ENCODE assay signal across 9 mouse cellular contexts in the genomic region with DNA sequence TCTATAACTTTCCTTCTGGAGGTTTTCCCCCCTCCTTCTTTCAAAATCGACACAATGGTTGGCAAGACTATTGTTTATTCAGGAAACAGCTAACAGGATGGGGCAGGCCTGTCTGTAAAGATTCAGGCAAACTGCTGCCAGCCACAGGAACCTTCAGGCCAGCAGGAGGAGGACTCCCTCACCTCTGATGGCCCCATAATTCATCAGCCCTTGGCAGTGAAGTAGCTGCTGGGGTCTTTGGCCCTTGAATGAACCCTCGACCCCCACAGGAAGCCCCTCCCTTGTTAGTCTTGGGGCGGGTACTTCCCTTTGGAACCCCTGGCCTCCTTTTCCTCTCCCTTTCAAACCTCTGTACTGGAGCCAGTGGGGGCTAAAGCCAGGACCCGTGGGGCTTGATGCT. TPM values are rescaled to one million over a fixed set of nuclear protein-coding genes. Genes with fewer than 3 reads are reported as not detected.
A peak's percentile ranks its signal among the peaks of the same experiment; 100 is the strongest.
DNase-seq lines count a peak whose midpoint lies in the region; ATAC-seq and TF ChIP-seq lines count a peak whose summit lies in the region.
"Had no signal": no experiment of that assay in that cellular context is flagged by ENCODE, and none has a peak within 500 bp of the region (broad histone marks: within the 10 kb centered on the region; RNA-seq: fewer than 3 reads in every experiment).

No protein-coding gene starts in this region.

- 0 out of 2 replicates have a peak, but pooled peaks have one; percentile 12 for TF ChIP-seq POLR2A in lung, adult 2 months (IDR thresholded peaks at IDR 0.05; ENCODE audit: borderline replicate concordance, extremely low read depth, low read depth, low read length)
- TF ChIP-seq POLR2A in cerebellum, adult 2 months (IDR thresholded peaks at IDR 0.05; ENCODE audit: borderline replicate concordance, insufficient read depth, low read length), result no peak

- no peaks in the 10 kb centered on the region for H3K27me3 ChIP-seq in embryonic facial prominence, embryonic 15.5 days
- H3K27me3 ChIP-seq in cerebellum, adult 2 months (ENCODE audit: control insufficient read depth, insufficient read depth, low read length), result no peaks in the 10 kb centered on the region

- TF ChIP-seq CTCF in lung, adult 2 months (IDR thresholded peaks at IDR 0.05; ENCODE audit: insufficient read depth, low read length), result no peak
- no peak for TF ChIP-seq CTCF in cerebellum, adult 2 months (IDR thresholded peaks at IDR 0.05; ENCODE audit: borderline replicate concordance, insufficient read depth, low read depth, low read length)

- H3K9me3 ChIP-seq in embryonic facial prominence, embryonic 15.5 days (replicated peaks), result no peaks in the 10 kb centered on the region

- H3K9ac ChIP-seq in embryonic facial prominence, embryonic 15.5 days, result no peak overlapping the region

- 0 out of 2 replicates have a peak, but pooled peaks have one; percentile 7 for ATAC-seq in embryonic facial prominence, embryonic 15.5 days (ENCODE audit: insufficient number of reproducible peaks, low FRiP score, low TSS enrichment, low read depth)

- H3K27ac ChIP-seq in embryonic facial prominence, embryonic 15.5 days (replicated peaks), result no peak overlapping the region; the same call in 1 of the 2 replicates
- no peak overlapping the region for H3K27ac ChIP-seq in cerebellum, adult 2 months (ENCODE audit: insufficient read depth, low read length)

- DNase-seq in adrenal gland, postnatal 10 days, result peak; percentile 49
- DNase-seq in kidney, adult 11 months, result peak; percentile 79
- peak; percentile 40 for DNase-seq in lung, adult 2 months
- DNase-seq in thymus, adult 18-20 months, result no peak
- DNase-seq in urinary bladder, adult 18-20 months (ENCODE audit: low spot score in 2 of 2), result no peak
- DNase-seq in cerebellum, adult 2 months, result no peak
- DNase-seq in right cerebral cortex, postnatal 25 days, result no peak

- H3K36me3 ChIP-seq in embryonic facial prominence, embryonic 15.5 days, result no peaks in the 10 kb centered on the region

- H3K4me3 ChIP-seq in embryonic facial prominence, embryonic 15.5 days (replicated peaks), result no peak overlapping the region
- H3K4me3 ChIP-seq in lung, adult 2 months (replicated peaks; ENCODE audit: extremely low read depth, low read depth, low read length), result no peak overlapping the region
- no peak overlapping the region for H3K4me3 ChIP-seq in cerebellum, adult 2 months (replicated peaks; ENCODE audit: insufficient read depth, low read depth, low read length)
- H3K4me3 ChIP-seq: myocyte had no signal

- H3K4me2 ChIP-seq in embryonic facial prominence, embryonic 15.5 days (replicated peaks), result no peak overlapping the region

- peaks cover 4% of the 10 kb centered on the region; the same call in 1 of the 2 replicates for H3K4me1 ChIP-seq in embryonic facial prominence, embryonic 15.5 days
- peaks cover 23% of the 10 kb centered on the region for H3K4me1 ChIP-seq in lung, adult 2 months (ENCODE audit: control insufficient read depth, insufficient read depth, low read length)
- H3K4me1 ChIP-seq in cerebellum, adult 2 months (ENCODE audit: control insufficient read depth, insufficient read depth, low read length), result no peaks in the 10 kb centered on the region

- 24% methylated on average over 4 of the region's 4 CpGs for WGBS in embryonic facial prominence, embryonic 15.5 days
- 5% methylated on average over 4 of the region's 4 CpGs for WGBS in lung, adult 2 months
- WGBS in cerebellum, adult 2 months, result 36% methylated on average over 4 of the region's 4 CpGs

RNA-seq across cellular contexts. Expression of gene Tmigd1, which starts 8.4 kb away (rescaled TPM):
- 1 to 10 TPM in 1 of 2 experiments, under 1 TPM in 1; 0.81 to 1.8 TPM for total RNA-seq in adrenal gland, postnatal 10 days (2021)
- polyA plus RNA-seq in embryonic facial prominence, embryonic 15.5 days (2015; fragmentation: Nextera tagmentation; extraction: Ambion mirVana), result 1.5 and 1.8 TPM in 2 replicates
- 0.10 and 0.39 TPM in 2 replicates for polyA plus RNA-seq in lung, adult 2 months (2012; rRNA removed)
- polyA plus RNA-seq in cerebellum, adult 2 months (2012; rRNA removed), result 0.33 TPM in 1 of 2 replicates, not detected in the other
- polyA plus RNA-seq: myocyte had no signal

RNA-seq across cellular contexts. Expression of gene Blmh, which starts 31.0 kb away (rescaled TPM):
- 10 to 100 TPM; 60.4 to 67.4 TPM for total RNA-seq in adrenal gland, postnatal 10 days (2021)
- polyA plus RNA-seq in embryonic facial prominence, embryonic 15.5 days (2015; fragmentation: Nextera tagmentation; extraction: Ambion mirVana), result 170 and 171 TPM in 2 replicates
- 10.4 and 20.1 TPM in 2 replicates for polyA plus RNA-seq in lung, adult 2 months (2012; rRNA removed)
- polyA plus RNA-seq in cerebellum, adult 2 months (2012; rRNA removed), result 42.0 and 45.9 TPM in 2 replicates

RNA-seq across cellular contexts. Expression of gene Cpd, which starts 46.8 kb away (rescaled TPM):
- total RNA-seq in adrenal gland, postnatal 10 days (2021), result 10 to 100 TPM; 46.2 to 57.9 TPM
- polyA plus RNA-seq in embryonic facial prominence, embryonic 15.5 days (2015; fragmentation: Nextera tagmentation; extraction: Ambion mirVana), result 10.8 and 11.5 TPM in 2 replicates
- polyA plus RNA-seq in lung, adult 2 months (2012; rRNA removed), result 36.9 and 49.0 TPM in 2 replicates
- polyA plus RNA-seq in cerebellum, adult 2 months (2012; rRNA removed), result 28.5 and 31.8 TPM in 2 replicates

Comparison
In these comparisons a context has a peak if more than half of its experiments do, and no peak if none do; other contexts are left out.
1. DNase-seq: peak in adrenal gland, postnatal 10 days (single experiment), kidney, adult 11 months (single experiment) and lung, adult 2 months (single experiment); none in thymus, adult 18-20 months (0 of 2), urinary bladder, adult 18-20 months (0 of 2), cerebellum, adult 2 months (0 of 2) and right cerebral cortex, postnatal 25 days (single experiment).